Mouse (Mus musculus) left cerebral cortex, adult 9 months (tissue): ENCODE data around the gene Lingo1.
A peak's percentile ranks its signal among the peaks of the same experiment; 100 is the strongest.

Source experiments
- DNase-seq, 2 experiments: peaks; one replicate each; pipeline ENCODE4 v3.0.0; 2022; ENCODE audit warnings: low spot score in 2 of 2

The Lingo1 gene

GRCm38 (mm10) chr9:56727703-56728684 is 68.3 kb downstream of the Lingo1 start:
- DNase-seq, result peak in 1 of 2 experiments; percentile 51

- peak in 1 of 2 experiments; percentile 81 for DNase-seq
These were observed 70.5 kb downstream of the Lingo1 start for GRCm38 (mm10) chr9:56725814-56726213.

- no peak for DNase-seq
These were observed 74.0 kb downstream of the Lingo1 start for GRCm38 (mm10) chr9:56722089-56722825.

- DNase-seq, result no peak
These were observed 77.3 kb downstream of the Lingo1 start for GRCm38 (mm10) chr9:56718984-56719383.

GRCm38 (mm10) chr9:56716565-56716964 is 79.7 kb downstream of the Lingo1 start:
- no peak for DNase-seq

- DNase-seq, result no peak
These were observed 80.2 kb downstream of the Lingo1 start for GRCm38 (mm10) chr9:56716066-56716465.

GRCm38 (mm10) chr9:56714391-56714790 is 81.9 kb downstream of the Lingo1 start:
- no peak for DNase-seq

- peak; percentile 88 to 96 for DNase-seq
These were observed 83.5 kb downstream of the Lingo1 start for GRCm38 (mm10) chr9:56712667-56713369.

- no peak for DNase-seq
These were observed 85.3 kb downstream of the Lingo1 start for GRCm38 (mm10) chr9:56710958-56711357.

GRCm38 (mm10) chr9:56706482-56707085 is 89.7 kb downstream of the Lingo1 start:
- DNase-seq, result no peak

GRCm38 (mm10) chr9:56701394-56701793 is 94.9 kb downstream of the Lingo1 start:
- no peak for DNase-seq

GRCm38 (mm10) chr9:56700866-56701265 is 95.4 kb downstream of the Lingo1 start:
- no peak for DNase-seq

- no peak for DNase-seq
These were observed 97.4 kb downstream of the Lingo1 start for GRCm38 (mm10) chr9:56698715-56699370.

GRCm38 (mm10) chr9:56694079-56694478 is 102.2 kb downstream of the Lingo1 start:
- DNase-seq, result peak in 1 of 2 experiments; percentile 59

- no peak for DNase-seq
These were observed 105.0 kb downstream of the Lingo1 start for GRCm38 (mm10) chr9:56691226-56691625.

- no peak for DNase-seq
These were observed 105.6 kb downstream of the Lingo1 start for GRCm38 (mm10) chr9:56690679-56691078.

GRCm38 (mm10) chr9:56687490-56687889 is 108.8 kb downstream of the Lingo1 start:
- no peak for DNase-seq

GRCm38 (mm10) chr9:56687145-56687477 is 109.2 kb downstream of the Lingo1 start:
- no peak for DNase-seq

- peak; percentile 83 to 91 for DNase-seq
These were observed 109.7 kb downstream of the Lingo1 start for GRCm38 (mm10) chr9:56686339-56687144.

- DNase-seq, result no peak
These were observed 113.4 kb downstream of the Lingo1 start for GRCm38 (mm10) chr9:56682826-56683225.
